Mouse (Mus musculus): ENCODE measurements around the gene Khk.

Khk gene

DNA sequence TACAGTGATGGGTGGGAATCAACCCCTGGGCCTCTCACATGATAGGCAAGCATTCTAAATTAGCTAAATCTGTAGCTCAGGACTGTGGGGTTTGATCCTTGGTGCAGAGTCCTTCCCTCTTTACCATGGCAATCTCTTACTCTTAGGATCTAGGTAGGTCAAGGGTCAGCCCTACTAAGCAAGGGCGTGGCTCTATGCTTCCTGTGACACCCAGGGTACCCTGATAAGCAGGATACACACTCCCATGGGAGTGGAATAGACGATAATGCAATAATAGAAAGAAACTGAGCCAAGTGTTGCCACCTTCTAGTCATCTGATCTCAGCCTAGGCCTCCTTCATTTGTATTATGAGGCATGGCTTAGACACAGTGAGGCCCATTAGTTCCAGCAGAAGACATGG, 48.2 kb downstream of the Khk start:
- no peak for DNase-seq (ENCODE audit: low spot score)

- no peak for DNase-seq (ENCODE audit: low spot score)
These were observed 53.8 kb downstream of the Khk start for GRCm38 (mm10) chr5:30974870-30975656.

Measured in yolk sac, embryonic 10.5 days (tissue).